ENCODE assay signal across 13 mouse cellular contexts in genomic region chr7:6858694-6859270, GRCm38 (mm10).
DNase-seq lines count a peak whose midpoint lies in the region; ATAC-seq lines count a peak whose summit lies in the region.
"Had no signal": no experiment of that assay in that cellular context is flagged by ENCODE, and none has a peak within 500 bp of the region (broad histone marks: within the 10 kb centered on the region; RNA-seq: fewer than 3 reads in every experiment).

No protein-coding gene starts in this region.

- peaks cover 16% of the 10 kb centered on the region for H3K4me1 ChIP-seq in hindbrain, embryonic 12.5 days
- peaks cover 4% of the 10 kb centered on the region for H3K4me1 ChIP-seq in hindbrain, embryonic 16.5 days (ENCODE audit: control insufficient read depth, insufficient read depth, low read depth, low read length)
- H3K4me1 ChIP-seq in neural tube, embryonic 15.5 days: peaks cover 9% of the 10 kb centered on the region

- H3K9me3 ChIP-seq in hindbrain, embryonic 12.5 days (replicated peaks): no peaks in the 10 kb centered on the region
- H3K9me3 ChIP-seq in hindbrain, embryonic 16.5 days (ENCODE audit: control insufficient read depth, low read length): no peaks in the 10 kb centered on the region
- H3K9me3 ChIP-seq in neural tube, embryonic 15.5 days (replicated peaks): no peaks in the 10 kb centered on the region

- ATAC-seq in hindbrain, embryonic 12.5 days (ENCODE audit: low FRiP score): no peak
- ATAC-seq in hindbrain, embryonic 16.5 days: no peak
- ATAC-seq in neural tube, embryonic 15.5 days (ENCODE audit: low FRiP score): no peak

- 16% methylated on average over 5 of the region's 5 CpGs for WGBS in hindbrain, embryonic 12.5 days
- 25% methylated on average over 5 of the region's 5 CpGs for WGBS in hindbrain, embryonic 16.5 days
- 20% methylated on average over 5 of the region's 5 CpGs for WGBS in neural tube, embryonic 15.5 days

- DNase-seq in neural tube, embryonic 10.5 days (ENCODE audit: extremely low spot score, low spot score): peak; percentile 40
- peak; percentile 70 for DNase-seq in forelimb bud, embryonic 11.5 days (ENCODE audit: low read depth, low spot score)
- no peak for DNase-seq in spleen, postnatal 14 days (ENCODE audit: low spot score in 2 of 2)
- DNase-seq in cerebellum, postnatal 4 days (ENCODE audit: low spot score in 2 of 2): no peak
- DNase-seq: cerebellum, adult 2 months; gastrocnemius, postnatal 25 days; heart, postnatal 4 days; kidney, adult 8-10 months; thymus, postnatal 14 days had no signal

- H3K4me3 ChIP-seq in hindbrain, embryonic 12.5 days: no peak overlapping the region
- no peak overlapping the region for H3K4me3 ChIP-seq in hindbrain, embryonic 16.5 days (ENCODE audit: low read length)
- H3K4me3 ChIP-seq in neural tube, embryonic 15.5 days (replicated peaks): no peak overlapping the region
- H3K4me3 ChIP-seq: erythroblast, embryonic 14.5 days had no signal

- no peak overlapping the region for H3K4me2 ChIP-seq in hindbrain, embryonic 12.5 days (replicated peaks)
- no peak overlapping the region for H3K4me2 ChIP-seq in hindbrain, embryonic 16.5 days (ENCODE audit: low read length)
- no peak overlapping the region for H3K4me2 ChIP-seq in neural tube, embryonic 15.5 days

- H3K27ac ChIP-seq in hindbrain, embryonic 12.5 days: peak overlapping the region; percentile 44
- no peak overlapping the region for H3K27ac ChIP-seq in hindbrain, embryonic 16.5 days (ENCODE audit: low read depth, low read length)
- H3K27ac ChIP-seq in neural tube, embryonic 15.5 days (replicated peaks): no peak overlapping the region

- H3K36me3 ChIP-seq in hindbrain, embryonic 12.5 days: no peaks in the 10 kb centered on the region
- H3K36me3 ChIP-seq in hindbrain, embryonic 16.5 days (ENCODE audit: control insufficient read depth, insufficient read depth, low read length): no peaks in the 10 kb centered on the region
- no peaks in the 10 kb centered on the region for H3K36me3 ChIP-seq in neural tube, embryonic 15.5 days

- no peaks in the 10 kb centered on the region for H3K27me3 ChIP-seq in hindbrain, embryonic 12.5 days
- H3K27me3 ChIP-seq in hindbrain, embryonic 16.5 days (replicated peaks; ENCODE audit: control insufficient read depth, insufficient read depth, low read length): no peaks in the 10 kb centered on the region
- no peaks in the 10 kb centered on the region for H3K27me3 ChIP-seq in neural tube, embryonic 15.5 days (replicated peaks)

- no peak overlapping the region for H3K9ac ChIP-seq in hindbrain, embryonic 12.5 days
- H3K9ac ChIP-seq in hindbrain, embryonic 16.5 days (ENCODE audit: low read depth, low read length): no peak overlapping the region
- H3K9ac ChIP-seq in neural tube, embryonic 15.5 days (replicated peaks): no peak overlapping the region

Comparison
In these comparisons a context has a peak if more than half of its experiments do, and no peak if none do; other contexts are left out.
1. DNase-seq: peak in neural tube, embryonic 10.5 days (single experiment) and forelimb bud, embryonic 11.5 days (single experiment); none in spleen, postnatal 14 days (0 of 2) and cerebellum, postnatal 4 days (0 of 2).